Mouse (Mus musculus) G1E (cell line): ENCODE results near the gene Arhgap24.

Source experiments
- CTCF ChIP-seq: IDR thresholded peaks from 2 replicates; pipeline ENCODE4 v1.5.1; 2012; ENCODE audit warnings: low read depth, low read length, inconsistent platforms, mixed read lengths
- POLR2AphosphoS5 ChIP-seq: IDR thresholded peaks from 2 replicates; pipeline ENCODE4 v1.6.1; 2012; ENCODE audit warnings: low read depth, low read length, inconsistent platforms; ENCODE audit not compliant: insufficient replicate concordance
- TAL1 ChIP-seq: conservative IDR thresholded peaks from 2 replicates; pipeline ENCODE4 v1.6.1; 2012; ENCODE audit warnings: low read depth, low read length, inconsistent platforms, mixed read lengths

DNA sequence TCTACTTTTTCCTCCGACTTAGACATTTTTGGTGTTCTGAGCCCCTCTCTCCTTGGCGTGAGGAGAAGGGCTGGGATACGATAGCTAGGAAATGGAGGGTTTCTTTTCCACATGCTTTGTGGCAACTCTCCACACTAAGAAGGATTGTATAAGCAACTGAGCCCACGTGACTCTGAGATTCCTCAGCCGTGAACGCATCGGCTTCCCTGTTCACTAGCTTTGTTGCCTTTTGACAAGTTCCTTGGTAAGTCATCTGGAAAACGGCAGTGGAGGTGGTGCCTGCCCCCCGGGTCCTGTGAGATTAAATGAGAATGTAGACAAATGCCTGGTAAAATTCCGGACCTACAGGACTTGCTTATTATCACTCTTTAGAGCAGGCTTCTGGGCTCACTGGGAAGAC, 374.6 kb downstream of the Arhgap24 start:
- TF ChIP-seq CTCF (no peak), POLR2AphosphoS5 (no peak), TAL1 (no peak)
